Mouse (Mus musculus): ENCODE results near the gene Gna13. TPM values are rescaled to one million over a fixed set of nuclear protein-coding genes. Genes with fewer than 3 reads are reported as not detected.

Gene Gna13
- polyA plus RNA-seq, 3 experiments from 2014 or later: 57.3 to 78.9 (median 61.4) TPM

DNA sequence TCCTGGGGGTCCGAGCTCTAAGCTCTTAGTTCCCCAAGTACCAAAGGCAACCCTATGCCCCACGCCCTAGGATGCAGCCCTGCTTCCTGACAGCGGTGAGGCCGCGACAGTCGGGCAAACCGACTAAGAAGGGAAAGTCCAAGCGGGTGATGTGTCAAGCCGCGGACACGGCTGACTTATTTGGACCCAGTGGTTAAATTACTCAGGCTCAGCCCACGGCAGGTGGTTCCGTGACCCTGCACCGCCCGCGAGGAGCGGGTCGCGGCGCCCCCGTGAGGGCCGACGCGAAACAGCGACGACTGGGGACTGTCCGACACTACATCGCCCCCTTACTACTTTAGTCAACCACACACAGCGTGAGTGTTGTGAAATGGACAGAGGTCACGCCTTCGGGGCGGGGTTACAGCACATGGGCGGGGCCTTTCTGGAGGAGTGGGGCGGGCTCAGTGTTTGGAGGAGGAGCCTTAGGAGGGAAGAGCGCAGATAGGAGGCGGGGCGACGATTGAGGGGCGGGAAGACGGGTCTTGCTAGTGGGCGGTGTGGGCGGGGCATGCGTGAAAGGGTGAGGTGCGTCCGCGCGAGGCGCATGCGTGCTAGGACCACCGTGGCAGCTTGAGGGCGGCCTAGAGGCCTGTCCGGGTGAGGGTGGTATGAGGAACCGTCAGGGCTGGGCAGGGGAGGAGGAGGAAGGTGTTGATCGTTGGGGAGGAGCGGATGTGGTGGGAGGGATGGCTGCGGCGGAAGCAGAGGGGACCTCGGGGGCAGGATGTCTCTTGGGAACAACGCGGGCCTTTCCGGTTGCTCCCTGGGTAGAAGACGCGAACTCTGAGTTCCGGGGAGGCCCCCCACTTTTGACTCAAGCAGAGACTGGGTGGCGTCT is 63.0 kb downstream of the Gna13 start, which contains the start of gene Amz2:
TSS of gene Amz2 (plus strand) at position 555 of the 880 bp plus-strand sequence.
- ATAC-seq: peak; percentile 83

- no peak for ATAC-seq
Measured at GRCm38 (mm10) chr11:109426272-109426586, 63.6 kb downstream of the Gna13 start.

GRCm38 (mm10) chr11:109427353-109427752 is 64.7 kb downstream of the Gna13 start:
- ATAC-seq: no peak

- no peak for ATAC-seq
Measured at GRCm38 (mm10) chr11:109434233-109434798, 71.7 kb downstream of the Gna13 start.

- no peak for ATAC-seq
Measured at GRCm38 (mm10) chr11:109436889-109437288, 74.3 kb downstream of the Gna13 start.

DNA sequence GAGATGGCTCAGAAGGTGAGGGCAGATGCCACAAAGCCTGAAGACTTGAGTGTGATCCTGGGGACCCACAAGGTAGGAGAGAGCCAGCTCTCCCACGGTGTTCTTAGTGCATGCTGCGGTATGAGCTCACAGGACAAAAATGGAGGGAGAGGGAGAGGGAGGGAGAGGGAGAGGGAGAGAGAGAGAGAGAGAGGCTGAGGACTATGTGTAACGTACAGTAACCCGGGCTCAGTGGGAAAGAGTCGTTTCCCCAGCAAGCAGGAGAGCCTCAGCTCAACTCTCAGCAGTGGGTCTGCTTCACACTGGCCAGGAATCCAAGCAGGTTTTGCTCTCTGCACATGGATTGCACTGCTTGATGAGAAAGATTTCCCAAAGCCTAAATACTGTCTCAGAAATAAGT is 76.6 kb downstream of the Gna13 start:
- ATAC-seq: no peak

DNA sequence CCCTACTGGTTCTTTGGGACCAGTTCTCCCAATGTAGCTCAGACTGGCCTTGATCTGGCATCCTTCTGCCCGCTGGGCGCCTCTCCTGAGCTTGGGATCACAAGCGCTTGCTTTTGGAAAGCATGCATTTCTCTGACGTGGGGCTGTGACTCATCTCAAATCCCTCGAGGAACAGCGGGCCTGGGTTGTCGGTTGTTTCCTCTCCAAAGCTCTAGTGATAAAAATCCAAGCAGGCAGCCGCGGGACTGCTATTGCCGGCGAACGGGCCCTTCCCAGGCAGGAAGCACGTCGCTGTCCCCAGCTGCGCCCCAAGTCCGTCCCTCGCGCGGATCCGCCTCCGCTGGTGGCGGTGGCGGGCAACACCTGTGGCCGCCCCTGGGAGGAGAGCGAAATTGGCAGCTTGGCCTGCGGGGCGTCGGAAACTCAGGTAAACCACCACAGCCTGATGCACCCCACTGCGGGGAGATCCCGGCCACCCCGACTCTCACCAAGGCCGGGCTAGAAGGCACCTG is 77.3 kb downstream of the Gna13 start:
- ATAC-seq: peak; percentile 80

DNA sequence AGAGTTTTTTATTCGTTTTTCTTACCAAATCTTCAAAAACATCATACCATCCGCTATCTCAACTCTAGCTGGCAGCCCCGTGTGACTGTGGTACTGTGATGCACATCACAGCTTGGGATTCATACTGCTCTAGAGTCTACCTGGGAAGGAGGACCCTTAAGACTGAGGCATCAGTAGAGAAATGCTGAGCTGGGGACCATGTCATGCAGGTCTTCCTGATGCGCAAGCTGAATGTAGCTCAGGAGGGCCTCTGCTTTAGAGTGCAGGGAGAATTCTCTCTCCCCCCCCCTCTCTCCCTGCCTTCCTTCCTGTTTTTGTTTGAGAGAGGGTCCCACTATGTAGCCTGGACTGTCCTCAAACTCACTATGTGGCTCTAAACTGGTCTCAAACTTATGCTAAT is 78.0 kb downstream of the Gna13 start:
- ATAC-seq: no peak

GRCm38 (mm10) chr11:109441119-109441518 is 78.5 kb downstream of the Gna13 start:
- ATAC-seq: peak; percentile 57

DNA sequence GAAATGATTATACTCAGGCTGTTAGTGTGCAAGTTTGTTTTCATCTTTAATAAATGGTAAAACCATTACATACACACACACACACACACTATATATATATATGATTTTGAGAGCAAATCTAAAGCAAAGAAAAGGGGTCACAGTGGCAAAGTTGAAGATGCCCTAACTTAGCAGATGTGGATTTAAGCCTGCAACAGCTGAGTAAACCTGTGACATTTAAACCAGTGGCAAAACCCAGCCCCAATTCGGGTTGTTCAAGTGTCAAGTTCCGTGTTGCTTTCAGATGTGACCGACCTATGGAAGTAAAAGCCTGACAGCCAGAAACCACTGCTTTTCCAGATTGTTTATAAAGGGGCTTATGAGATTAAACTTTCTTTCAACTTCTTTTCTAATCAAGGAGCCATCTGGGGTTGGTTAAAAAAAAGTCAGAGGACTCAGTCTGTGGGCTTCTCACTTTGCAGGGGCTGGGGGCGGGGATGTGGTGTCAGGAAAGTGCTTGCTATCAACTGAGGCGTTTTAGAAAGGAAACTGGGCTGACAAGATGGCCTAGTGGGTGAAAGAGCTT is 79.6 kb downstream of the Gna13 start:
- ATAC-seq: no peak

DNA sequence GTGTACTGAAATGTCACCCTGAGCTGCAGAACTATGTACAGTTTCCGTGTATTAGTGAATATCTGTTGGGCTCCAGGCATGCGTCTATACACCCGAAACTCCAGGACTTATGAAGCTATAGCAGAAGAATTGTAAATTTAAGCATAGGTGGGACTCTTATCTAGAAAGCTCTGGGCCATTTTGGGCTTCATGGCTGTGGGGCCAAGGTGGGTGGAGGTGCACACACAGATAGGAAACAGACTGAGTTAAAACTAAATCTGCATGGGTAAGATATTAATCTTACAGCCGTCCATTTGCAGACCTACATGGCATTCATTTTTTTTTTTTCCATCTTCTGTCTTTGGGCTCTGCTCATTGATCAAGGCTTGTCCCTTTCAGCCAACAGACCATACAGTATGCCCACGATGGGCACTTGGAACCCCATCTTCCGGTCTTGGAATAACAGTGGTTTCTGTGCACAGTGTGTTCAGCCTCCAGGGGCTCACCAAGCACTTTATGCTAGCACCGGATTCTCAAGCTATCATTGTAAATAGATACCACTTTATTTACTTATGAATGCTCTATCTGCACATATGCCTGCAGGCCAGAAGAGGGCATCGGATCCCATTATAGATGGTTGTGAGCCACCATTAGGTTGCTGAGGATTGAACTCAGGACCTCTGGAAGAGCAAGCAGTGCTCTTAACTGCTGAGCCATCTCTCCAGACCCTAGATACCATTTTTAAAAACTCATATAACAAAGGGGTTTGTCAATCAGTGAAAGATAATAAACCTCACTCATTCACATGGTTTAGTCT is 81.0 kb downstream of the Gna13 start:
- ATAC-seq: no peak

DNA sequence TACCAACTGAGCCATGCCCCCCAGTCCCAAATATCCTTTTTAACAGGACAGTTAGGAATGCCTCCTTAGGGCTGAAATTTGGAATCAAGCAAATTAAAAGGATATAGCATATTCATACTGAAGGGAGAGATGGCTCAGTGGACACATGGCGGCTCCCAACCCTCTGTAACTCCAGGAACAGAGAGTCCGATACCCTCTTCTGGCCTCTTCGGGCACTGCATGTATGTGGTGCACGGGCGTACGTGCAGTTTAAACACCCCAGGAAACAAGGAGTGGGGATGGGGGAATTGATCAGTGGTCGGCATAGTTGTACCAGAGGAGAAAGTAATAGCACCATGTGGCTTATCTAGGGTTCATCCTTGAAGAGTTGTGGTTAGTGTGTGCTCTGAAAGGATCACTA is 82.0 kb downstream of the Gna13 start:
- ATAC-seq: no peak

- ATAC-seq: peak; percentile 63
Measured at GRCm38 (mm10) chr11:109445438-109446035, 82.9 kb downstream of the Gna13 start.

Other genes starting within 250 kb of the Gna13 start
- not detected for gene E030025P04Rik, start 218.5 kb upstream of the Gna13 start, polyA plus RNA-seq (2017; shearing (Covaris generic))
- 1 to 10 TPM; 4.2 to 6.6 (median 4.9) TPM for gene Rgs9, start 64.7 kb upstream of the Gna13 start, polyA plus RNA-seq (2017; shearing (Covaris generic))
- gene 9930022D16Rik, start 51.1 kb downstream of the Gna13 start, polyA plus RNA-seq (2017; shearing (Covaris generic)): under 1 TPM; 0.28 to 0.39 (median 0.36) TPM
- 10 to 100 TPM; 44.8 to 49.1 (median 46.0) TPM for gene Amz2, start 63.1 kb downstream of the Gna13 start, polyA plus RNA-seq (2017; shearing (Covaris generic))
- 1 to 10 TPM; 1.8 to 8.0 (median 4.6) TPM for gene Arsg, start 110.5 kb downstream of the Gna13 start, polyA plus RNA-seq (2017; shearing (Covaris generic))
- gene Slc16a6, start 110.8 kb downstream of the Gna13 start, polyA plus RNA-seq (2017; shearing (Covaris generic)): 10 to 100 TPM; 22.4 to 30.5 (median 26.4) TPM
- gene Wipi1, start 249.1 kb downstream of the Gna13 start, polyA plus RNA-seq (2017; shearing (Covaris generic)): under 1 TPM; 0.16 to 0.34 (median 0.16) TPM

Data from inflammation-experienced regulatory T-cells, adult 6 months (primary cell).